22 mouse cellular contexts compared by ENCODE assay signal in the genomic region with DNA sequence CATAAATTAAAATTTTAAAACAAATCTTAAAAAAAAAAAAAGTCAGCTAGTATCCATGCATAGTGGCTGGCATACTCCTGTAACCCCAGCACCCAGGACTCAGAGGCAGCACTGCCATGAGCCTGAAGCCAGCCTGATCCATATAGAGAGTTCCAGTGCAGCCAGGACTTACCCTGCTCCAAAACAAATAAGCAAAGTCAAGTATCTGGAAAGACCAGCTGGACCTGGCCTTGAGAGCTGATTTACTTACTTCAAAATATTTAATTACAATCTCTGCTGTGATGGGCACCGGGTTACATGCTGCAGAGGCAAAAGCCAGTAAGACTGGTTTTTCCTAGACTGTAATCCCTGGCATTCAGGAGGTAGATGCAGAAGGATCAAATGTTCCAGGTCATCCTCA. TPM values are rescaled to one million over a fixed set of nuclear protein-coding genes. Genes with fewer than 3 reads are reported as not detected.
DNase-seq lines count a peak whose midpoint lies in the region; ATAC-seq and TF ChIP-seq lines count a peak whose summit lies in the region.
"Had no signal": no experiment of that assay in that cellular context is flagged by ENCODE, and none has a peak within 500 bp of the region (broad histone marks: within the 10 kb centered on the region; RNA-seq: fewer than 3 reads in every experiment).

No protein-coding gene starts in this region.

- peak; percentile 10 for DNase-seq in embryonic facial prominence, embryonic 14.5 days (ENCODE audit: low spot score)
- no peak for DNase-seq in embryonic facial prominence, embryonic 10.5 days (ENCODE audit: low spot score)
- DNase-seq in lung, embryonic 14.5 days, result peak; percentile 49
- peak; percentile 33 for DNase-seq in lung, postnatal 14 days
- no peak for DNase-seq in kidney, adult 8-10 months
- DNase-seq in thymus, postnatal 4 days, result no peak
- no peak for DNase-seq in kidney, adult 9 months
- DNase-seq: adrenal gland, adult 8-10 months; adrenal gland, postnatal 36 days; B cell, adult 2 months; cerebellum, adult 11 months; cerebellum, adult 8-10 months; cerebellum, postnatal 14 days; embryo, embryonic 11 days had no signal

- H3K27me3 ChIP-seq in embryonic facial prominence, embryonic 14.5 days (replicated peaks; ENCODE audit: control insufficient read depth, insufficient read depth, low read length), result no peaks in the 10 kb centered on the region
- H3K27me3 ChIP-seq in embryonic facial prominence, embryonic 10.5 days (replicated peaks; ENCODE audit: low read depth, poor library complexity, severe bottlenecking), result no peaks in the 10 kb centered on the region
- no peaks in the 10 kb centered on the region for H3K27me3 ChIP-seq in lung, embryonic 14.5 days (ENCODE audit: insufficient read depth, low read length)
- H3K27me3 ChIP-seq: embryonic facial prominence, embryonic 12.5 days; heart, embryonic 12.5 days had no signal

- ATAC-seq in embryonic facial prominence, embryonic 14.5 days (ENCODE audit: low read depth), result no peak
- no peak for ATAC-seq in lung, embryonic 14.5 days (ENCODE audit: insufficient read depth)
- ATAC-seq: CD4-positive, CD25-positive, alpha-beta regulatory T cell, adult 4 months; forebrain, embryonic 14.5 days had no signal

- 58% methylated on average over 1 of the region's 1 CpGs for WGBS in embryonic facial prominence, embryonic 14.5 days
- WGBS in embryonic facial prominence, embryonic 10.5 days, result 71% methylated on average over 1 of the region's 1 CpGs
- WGBS in lung, embryonic 14.5 days, result 51% methylated on average over 1 of the region's 1 CpGs

- no peak for TF ChIP-seq CTCF in lung, embryonic 14.5 days (IDR thresholded peaks at IDR 0.05; ENCODE audit: low read depth)

- H3K9ac ChIP-seq in embryonic facial prominence, embryonic 14.5 days (ENCODE audit: low read depth, low read length), result no peak overlapping the region
- H3K9ac ChIP-seq in lung, embryonic 14.5 days, result no peak overlapping the region
- H3K9ac ChIP-seq: embryonic facial prominence, embryonic 12.5 days; heart, embryonic 12.5 days; hindbrain, embryonic 14.5 days had no signal

- H3K4me1 ChIP-seq in embryonic facial prominence, embryonic 14.5 days (ENCODE audit: control insufficient read depth, insufficient read depth, low read length), result no peaks in the 10 kb centered on the region
- no peaks in the 10 kb centered on the region; the same call in 1 of the 2 replicates for H3K4me1 ChIP-seq in embryonic facial prominence, embryonic 10.5 days
- H3K4me1 ChIP-seq in lung, embryonic 14.5 days (ENCODE audit: insufficient read depth), result no peaks in the 10 kb centered on the region
- H3K4me1 ChIP-seq: embryonic facial prominence, embryonic 12.5 days; forebrain, embryonic 10.5 days; heart, embryonic 12.5 days; hindbrain, embryonic 10.5 days had no signal

- H3K4me3 ChIP-seq in embryonic facial prominence, embryonic 14.5 days (ENCODE audit: low read depth, low read length), result no peak overlapping the region
- H3K4me3 ChIP-seq in embryonic facial prominence, embryonic 10.5 days, result no peak overlapping the region
- no peak overlapping the region for H3K4me3 ChIP-seq in lung, embryonic 14.5 days (ENCODE audit: low read depth, low read length)
- H3K4me3 ChIP-seq: embryonic facial prominence, embryonic 12.5 days; forebrain, embryonic 10.5 days; heart, embryonic 12.5 days; hindbrain, embryonic 10.5 days had no signal

- H3K36me3 ChIP-seq in embryonic facial prominence, embryonic 14.5 days (ENCODE audit: control insufficient read depth, insufficient read depth, low read length), result no peaks in the 10 kb centered on the region
- H3K36me3 ChIP-seq in embryonic facial prominence, embryonic 10.5 days (replicated peaks), result no peaks in the 10 kb centered on the region
- no peaks in the 10 kb centered on the region for H3K36me3 ChIP-seq in lung, embryonic 14.5 days (ENCODE audit: insufficient read depth)
- H3K36me3 ChIP-seq: embryonic facial prominence, embryonic 12.5 days; forebrain, embryonic 10.5 days; G1E; heart, embryonic 12.5 days; hindbrain, embryonic 10.5 days had no signal

- no peaks in the 10 kb centered on the region for H3K9me3 ChIP-seq in embryonic facial prominence, embryonic 14.5 days (ENCODE audit: control insufficient read depth, low read length)
- no peaks in the 10 kb centered on the region for H3K9me3 ChIP-seq in embryonic facial prominence, embryonic 10.5 days
- no peaks in the 10 kb centered on the region for H3K9me3 ChIP-seq in lung, embryonic 14.5 days (ENCODE audit: low read depth, low read length)
- H3K9me3 ChIP-seq: embryonic facial prominence, embryonic 12.5 days; forebrain, embryonic 10.5 days; G1E; heart, embryonic 12.5 days; hindbrain, embryonic 10.5 days had no signal

- H3K27ac ChIP-seq in embryonic facial prominence, embryonic 14.5 days (replicated peaks; ENCODE audit: low read depth, low read length), result no peak overlapping the region
- H3K27ac ChIP-seq in embryonic facial prominence, embryonic 10.5 days (replicated peaks), result no peak overlapping the region
- H3K27ac ChIP-seq in lung, embryonic 14.5 days (ENCODE audit: low read depth), result no peak overlapping the region
- H3K27ac ChIP-seq: embryonic facial prominence, embryonic 12.5 days; forebrain, embryonic 10.5 days; hindbrain, embryonic 10.5 days; hindbrain, embryonic 14.5 days had no signal

- H3K4me2 ChIP-seq in embryonic facial prominence, embryonic 14.5 days (ENCODE audit: low read depth, low read length), result no peak overlapping the region
- no peak overlapping the region for H3K4me2 ChIP-seq in lung, embryonic 14.5 days
- H3K4me2 ChIP-seq: embryonic facial prominence, embryonic 12.5 days; heart, embryonic 12.5 days; hindbrain, embryonic 14.5 days had no signal

RNA-seq across cellular contexts. Expression of a gene that starts 26.7 kb away (rescaled TPM):
- polyA plus RNA-seq in embryonic facial prominence, embryonic 14.5 days (2014; fragmentation: Nextera tagmentation; extraction: Ambion mirVana), result 37.2 and 41.3 TPM in 2 replicates
- polyA plus RNA-seq in embryonic facial prominence, embryonic 10.5 days (2016; fragmentation: Nextera tagmentation; extraction: Ambion mirVana), result 36.6 and 37.9 TPM in 2 replicates
- polyA plus RNA-seq in lung, embryonic 14.5 days (2014; fragmentation: Nextera tagmentation; extraction: Ambion mirVana), result 42.4 and 48.0 TPM in 2 replicates

RNA-seq across cellular contexts. Expression of a gene that starts 27.6 kb away (rescaled TPM):
- 10.6 and 13.4 TPM in 2 replicates for polyA plus RNA-seq in embryonic facial prominence, embryonic 14.5 days (2014; fragmentation: Nextera tagmentation; extraction: Ambion mirVana)
- 15.8 and 16.4 TPM in 2 replicates for polyA plus RNA-seq in embryonic facial prominence, embryonic 10.5 days (2016; fragmentation: Nextera tagmentation; extraction: Ambion mirVana)
- polyA plus RNA-seq in lung, embryonic 14.5 days (2014; fragmentation: Nextera tagmentation; extraction: Ambion mirVana), result 14.5 and 15.9 TPM in 2 replicates

Comparison
In these comparisons a context has a peak if more than half of its experiments do, and no peak if none do; other contexts are left out.
1. DNase-seq: peak in embryonic facial prominence, embryonic 14.5 days (single experiment), lung, embryonic 14.5 days (single experiment) and lung, postnatal 14 days (single experiment); none in embryonic facial prominence, embryonic 10.5 days (single experiment), kidney, adult 8-10 months (0 of 2), thymus, postnatal 4 days (single experiment) and kidney, adult 9 months (single experiment).